Mouse (Mus musculus) urinary bladder, postnatal 25 days (tissue): ENCODE measurements around the gene Litaf.
A peak's percentile ranks its signal among the peaks of the same experiment; 100 is the strongest.

Experiments used
- DNase-seq: peaks from one replicate; pipeline ENCODE4 v3.0.0; 2022; ENCODE audit warnings: low spot score

The Litaf gene

GRCm38 (mm10) chr16:10955078-10955477 is 110.9 kb downstream of the Litaf start:
- DNase-seq: no peak

GRCm38 (mm10) chr16:10952881-10953280 is 113.1 kb downstream of the Litaf start:
- no peak for DNase-seq

DNA sequence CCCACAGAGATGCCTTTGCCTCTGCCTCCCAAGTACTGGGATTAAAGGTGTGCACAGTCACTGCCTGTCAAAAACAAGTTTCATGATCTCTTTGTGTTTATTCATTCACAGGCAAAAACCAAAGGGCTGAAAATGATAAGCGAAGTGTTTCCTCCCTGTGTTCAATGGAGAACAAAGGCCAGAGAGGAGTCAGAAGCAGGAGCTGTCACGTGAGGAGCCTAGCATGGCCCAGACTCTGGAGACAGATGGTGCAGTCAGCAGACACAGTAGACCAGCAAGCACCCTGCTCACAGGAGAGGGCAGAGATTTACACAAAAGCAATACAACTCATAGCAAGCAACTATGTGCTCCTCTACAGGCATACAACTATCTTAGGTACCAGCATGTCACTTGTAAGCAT is 113.9 kb downstream of the Litaf start:
- no peak for DNase-seq

DNA sequence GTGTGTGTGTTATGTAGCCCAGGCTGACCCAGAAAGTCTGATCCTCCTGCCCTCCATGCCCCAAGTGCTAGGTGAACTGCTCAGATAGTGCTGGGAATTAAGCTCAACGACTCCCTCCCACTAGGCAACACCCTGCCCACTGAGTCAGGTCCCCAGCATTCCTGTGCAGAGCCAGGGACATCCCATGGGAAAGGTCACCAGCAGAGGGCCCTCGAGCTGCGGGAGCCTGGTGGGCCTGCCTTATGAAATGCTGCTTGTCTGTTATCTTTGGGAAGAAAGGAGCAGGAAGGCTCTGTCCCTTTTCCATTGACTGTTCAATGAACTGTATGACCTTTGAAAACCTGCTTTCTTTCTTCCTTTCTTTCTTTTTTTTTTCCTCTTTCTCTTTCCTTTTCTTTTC is 114.4 kb downstream of the Litaf start:
- DNase-seq: peak; percentile 43

GRCm38 (mm10) chr16:10950539-10950938 is 115.4 kb downstream of the Litaf start:
- DNase-seq: no peak

- no peak for DNase-seq
Observed at GRCm38 (mm10) chr16:10947724-10948123, 118.2 kb downstream of the Litaf start.

- DNase-seq: no peak
Observed at GRCm38 (mm10) chr16:10945381-10946127, 120.4 kb downstream of the Litaf start.

DNA sequence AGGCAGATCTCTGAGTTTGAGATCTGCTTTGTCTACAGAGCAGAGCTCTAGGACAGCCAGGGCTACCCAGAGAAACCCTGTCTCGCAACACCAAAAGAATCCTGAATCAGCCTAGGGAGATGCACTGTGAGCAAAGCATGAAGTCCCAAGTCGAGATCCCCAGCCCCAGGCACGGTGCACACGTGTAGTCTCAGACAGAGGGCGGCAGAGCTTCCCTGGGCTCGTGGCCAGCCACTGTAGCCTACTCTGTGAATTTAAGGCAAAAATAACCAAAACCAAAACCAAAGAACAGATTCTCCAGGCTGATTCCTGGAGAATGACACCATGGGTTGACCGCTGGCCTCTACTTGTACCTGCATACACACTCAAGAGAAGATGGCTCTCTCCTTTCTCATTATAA is 121.4 kb downstream of the Litaf start:
- no peak for DNase-seq

DNA sequence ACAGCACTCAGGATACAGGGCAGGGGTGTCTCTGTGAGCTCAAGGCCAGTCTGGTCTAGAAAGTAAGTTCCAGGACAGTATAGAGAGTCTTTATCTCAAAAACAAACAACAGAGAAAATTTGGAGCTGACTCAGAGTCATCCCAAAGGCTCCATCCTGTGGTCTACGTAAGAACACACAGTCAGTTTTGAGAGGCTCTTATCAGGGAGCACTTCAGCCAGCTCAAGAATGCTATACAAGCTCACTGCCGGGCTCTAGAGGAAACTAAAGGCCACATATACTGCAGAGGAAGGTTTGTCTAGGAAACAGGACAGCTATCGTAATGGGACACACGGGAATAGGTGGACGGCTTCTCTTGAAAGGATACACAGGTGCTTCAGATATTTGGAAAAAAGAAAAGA is 122.7 kb downstream of the Litaf start:
- no peak for DNase-seq

GRCm38 (mm10) chr16:10940661-10941060 is 125.3 kb downstream of the Litaf start:
- no peak for DNase-seq

GRCm38 (mm10) chr16:10939932-10940331 is 126.0 kb downstream of the Litaf start:
- DNase-seq: no peak

GRCm38 (mm10) chr16:10937497-10937896 is 128.5 kb downstream of the Litaf start:
- DNase-seq: no peak

DNA sequence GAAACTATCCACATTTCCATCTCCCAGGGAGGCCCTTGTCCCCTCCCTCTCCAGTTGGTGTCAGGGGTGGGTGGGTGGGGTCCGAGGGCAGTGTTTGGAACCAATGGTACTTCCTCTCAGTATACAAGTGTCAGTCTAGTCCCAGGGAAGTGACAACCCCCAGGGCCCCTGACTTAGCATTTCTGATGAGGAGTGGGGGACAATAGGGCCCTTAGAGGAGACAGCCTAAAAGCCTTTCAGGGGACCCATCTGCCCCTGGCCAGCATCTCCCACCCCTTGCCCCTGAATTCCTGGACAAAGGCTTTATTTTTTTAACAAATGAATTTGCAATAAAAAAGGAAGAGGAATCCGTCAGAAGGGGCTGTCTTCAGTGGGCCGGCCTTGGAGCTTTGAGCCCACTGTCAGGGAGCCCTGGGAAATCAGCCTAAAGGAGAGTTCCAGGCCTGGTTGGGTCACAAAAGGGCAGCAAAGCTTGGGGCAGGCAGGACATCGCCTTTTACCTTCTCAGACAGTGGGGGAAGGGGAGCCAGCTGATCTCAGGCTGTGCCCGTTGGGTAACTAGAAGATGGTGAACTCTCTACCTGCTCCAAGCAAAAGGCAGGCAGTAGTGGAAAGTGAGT is 129.1 kb downstream of the Litaf start:
- no peak for DNase-seq

DNA sequence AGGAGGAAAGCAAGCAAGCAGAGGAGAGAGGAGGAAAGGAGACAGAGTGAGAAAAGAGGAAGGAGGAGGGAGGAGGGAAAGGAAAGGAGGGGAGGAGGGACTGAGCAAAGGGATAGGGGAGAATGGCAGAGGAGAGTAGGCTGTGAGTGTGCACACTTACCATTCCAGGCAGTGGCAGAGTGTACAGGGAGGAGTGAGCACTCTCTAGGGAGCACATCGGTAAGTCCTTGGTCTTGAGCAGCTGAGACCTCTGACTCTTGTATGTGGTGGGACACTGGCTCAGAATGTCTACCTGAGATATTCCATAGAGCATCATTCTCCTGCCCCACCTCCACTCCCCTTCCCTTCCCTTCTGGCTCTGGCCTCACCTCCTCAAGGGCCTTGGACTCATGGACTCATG is 131.9 kb downstream of the Litaf start:
- no peak for DNase-seq

GRCm38 (mm10) chr16:10933372-10933771 is 132.6 kb downstream of the Litaf start:
- DNase-seq: no peak

GRCm38 (mm10) chr16:10927026-10927425 is 138.9 kb downstream of the Litaf start:
- no peak for DNase-seq

DNA sequence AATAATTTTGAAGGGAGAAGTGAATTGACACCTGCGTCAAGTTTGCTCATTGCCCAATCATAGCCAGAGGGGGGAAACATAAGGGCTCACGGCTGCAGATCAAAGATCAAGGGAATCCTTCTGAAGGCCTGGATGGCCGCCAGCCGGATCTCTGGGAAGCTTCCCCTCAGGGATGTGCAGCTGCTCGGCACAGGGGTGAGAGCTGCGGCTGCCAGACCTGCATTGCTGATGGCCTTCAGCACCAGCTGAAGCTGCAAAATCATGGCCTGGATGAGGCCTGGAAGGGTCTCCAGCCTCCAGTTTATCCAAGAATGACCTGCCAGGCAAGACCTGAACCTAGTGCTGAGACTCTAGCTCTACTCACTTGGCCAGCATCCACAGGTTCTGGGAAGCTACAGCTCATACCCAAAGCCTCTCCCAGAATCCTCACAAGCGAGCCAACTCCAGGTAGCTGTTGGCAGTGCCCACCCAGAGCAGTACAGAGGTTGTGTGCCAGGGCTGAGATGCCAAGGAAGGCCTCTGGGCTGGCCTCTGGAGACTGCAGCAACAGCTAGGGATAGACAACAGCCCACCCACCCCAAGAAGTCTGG is 140.3 kb downstream of the Litaf start:
- no peak for DNase-seq

GRCm38 (mm10) chr16:10923561-10923960 is 142.4 kb downstream of the Litaf start:
- DNase-seq: no peak

- DNase-seq: no peak
Observed at GRCm38 (mm10) chr16:10919856-10920255, 146.1 kb downstream of the Litaf start.

- no peak for DNase-seq
Observed at GRCm38 (mm10) chr16:10916271-10916670, 149.7 kb downstream of the Litaf start.

DNA sequence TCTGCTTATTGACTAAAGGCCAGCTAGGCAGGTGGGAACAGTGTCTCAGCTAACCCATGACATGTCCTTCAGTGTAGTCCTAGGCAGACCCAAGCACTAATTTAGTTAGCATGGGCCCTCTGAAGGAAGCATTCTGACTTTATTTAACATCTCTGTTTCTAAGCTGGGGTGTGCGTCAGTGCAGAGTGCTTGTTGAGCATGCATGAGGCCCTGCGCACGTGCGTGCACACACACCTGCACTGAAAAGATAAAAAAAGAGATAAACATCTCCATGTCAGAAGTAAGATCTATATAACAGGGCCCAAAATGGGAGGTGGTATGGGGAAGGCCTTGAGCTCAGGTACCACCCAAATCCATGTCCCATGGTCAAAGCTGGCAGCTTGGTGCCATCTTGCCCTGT is 150.9 kb downstream of the Litaf start:
- DNase-seq: no peak

DNA sequence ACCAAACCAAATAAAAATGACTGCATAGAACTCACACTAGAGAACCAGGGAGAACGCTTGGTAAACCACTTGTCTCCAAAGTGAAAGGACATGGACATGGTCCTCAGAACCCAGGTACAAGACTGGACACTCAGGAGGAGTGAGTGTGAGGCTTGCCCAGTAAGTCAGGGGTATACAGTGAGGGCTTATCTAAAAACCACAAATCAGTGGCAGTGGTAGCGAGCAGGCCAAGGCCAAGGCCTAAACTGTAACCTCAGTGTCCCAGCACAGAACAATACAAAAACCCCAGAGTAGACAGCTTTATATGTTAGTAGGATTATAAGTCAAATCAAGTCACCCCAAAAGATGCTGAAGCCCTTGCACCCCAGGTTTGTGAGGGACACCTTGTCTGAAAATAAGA is 154.9 kb downstream of the Litaf start:
- no peak for DNase-seq

- no peak for DNase-seq
Observed at GRCm38 (mm10) chr16:10910541-10910940, 155.4 kb downstream of the Litaf start.
